Mouse (Mus musculus) liver, embryonic 13.5 days (tissue): ENCODE data around the gene Apopt1. TPM values are rescaled to one million over a fixed set of nuclear protein-coding genes. Genes with fewer than 3 reads are reported as not detected.

Source experiments
- ATAC-seq: fragments of 200-750 bp; cut with Nextera tagmentation; 2 replicates; pipeline ENCODE4 v1.8.0; 2017; ENCODE audit warnings: low read depth, mild to moderate bottlenecking, moderate number of reproducible peaks, moderate library complexity
- DNase-seq: peaks from one replicate; pipeline ENCODE4 v3.0.0; 2022
- H3K27ac ChIP-seq: fragments of 300-500 bp; sonication (generic); 2 replicates; pipeline ENCODE4 v1.5.1; 2015; ENCODE audit warnings: moderate library complexity, mild to moderate bottlenecking, inconsistent platforms
- H3K27me3 ChIP-seq: fragments of 300-500 bp; sonication (generic); 2 replicates; pipeline ENCODE4 v1.6.1; 2015; ENCODE audit warnings: mild to moderate bottlenecking, inconsistent platforms
- H3K36me3 ChIP-seq: fragments of 300-500 bp; sonication (generic); 2 replicates; pipeline ENCODE4 v1.6.1; 2015; ENCODE audit warnings: mild to moderate bottlenecking, inconsistent platforms
- H3K4me1 ChIP-seq: fragments of 300-500 bp; sonication (generic); replicated peaks from 2 replicates; pipeline ENCODE4 v1.6.1; 2015; ENCODE audit warnings: inconsistent platforms
- H3K4me2 ChIP-seq: fragments of 300-500 bp; sonication (generic); 2 replicates; pipeline ENCODE4 v1.6.1; 2015; ENCODE audit warnings: inconsistent platforms, mild to moderate bottlenecking, moderate library complexity
- H3K4me3 ChIP-seq: fragments of 300-500 bp; sonication (generic); replicated peaks from 2 replicates; pipeline ENCODE4 v1.5.1; 2015; ENCODE audit warnings: mild to moderate bottlenecking, inconsistent platforms
- H3K9ac ChIP-seq: fragments of 300-500 bp; sonication (generic); 2 replicates; pipeline ENCODE4 v1.6.1; 2015; ENCODE audit warnings: mild to moderate bottlenecking, inconsistent platforms
- H3K9me3 ChIP-seq: fragments of 300-500 bp; sonication (generic); replicated peaks from 2 replicates; pipeline ENCODE4 v1.6.1; 2016; ENCODE audit warnings: inconsistent platforms
- WGBS: fragments of 180-500 bp; shearing (Covaris S2); methylation state at CpG from one replicate; pipeline ENCODE4 v1.1.7; 2015; ENCODE audit not compliant: insufficient replicate concordance; 5-methylcytosine and 5-hydroxymethylcytosine counted together
- polyA plus RNA-seq: library from polyadenylated mRNA; unstranded; fragments of >200 nt; fragmentation: Nextera tagmentation; extraction: Ambion mirVana; gene quantifications from 2 replicates; pipeline ENCODE4 v1.2.1, GENCODE M21; 2015

Gene Apopt1
- polyA plus RNA-seq, 1 experiment from 2014 or later = 28.8 TPM

DNA sequence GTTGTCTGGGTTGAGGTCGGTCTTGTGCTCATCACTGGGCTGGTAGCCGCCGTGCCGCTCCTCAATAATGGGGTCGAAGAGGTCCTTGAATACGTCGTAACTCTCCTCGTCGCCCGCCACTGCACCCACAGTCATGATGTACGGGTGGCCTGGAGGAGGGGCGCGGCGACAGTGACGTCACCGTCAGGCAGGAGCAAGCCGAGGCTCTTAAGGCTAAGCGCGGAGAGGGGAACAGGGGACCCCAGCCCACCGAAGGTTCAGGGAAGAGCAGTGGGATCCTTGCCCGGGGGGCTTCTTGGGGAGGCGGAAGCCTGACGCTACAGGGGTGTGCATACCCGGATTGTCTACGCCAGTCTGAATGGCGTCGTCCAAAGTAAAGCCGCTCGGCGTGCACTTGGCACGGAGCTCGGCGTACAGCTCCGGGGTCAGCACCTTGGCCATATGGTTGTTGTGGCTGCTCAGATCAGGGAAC lies 41.6 kb upstream of the Apopt1 start:
- H3K9me3 ChIP-seq = no peaks in the 10 kb centered on the region
- 1% methylated on average over 34 of the region's 34 CpGs for WGBS
- DNase-seq = no peak
- no peak overlapping the region for H3K27ac ChIP-seq
- peaks cover 55% of the 10 kb centered on the region for H3K4me1 ChIP-seq
- H3K4me2 ChIP-seq = peak overlapping the region; percentile 69
- H3K9ac ChIP-seq = peak overlapping the region; percentile 41
- no peak for ATAC-seq
- peaks cover 75% of the 10 kb centered on the region for H3K27me3 ChIP-seq
- H3K36me3 ChIP-seq = no peaks in the 10 kb centered on the region
- H3K4me3 ChIP-seq = peak overlapping the region; percentile 54

DNA sequence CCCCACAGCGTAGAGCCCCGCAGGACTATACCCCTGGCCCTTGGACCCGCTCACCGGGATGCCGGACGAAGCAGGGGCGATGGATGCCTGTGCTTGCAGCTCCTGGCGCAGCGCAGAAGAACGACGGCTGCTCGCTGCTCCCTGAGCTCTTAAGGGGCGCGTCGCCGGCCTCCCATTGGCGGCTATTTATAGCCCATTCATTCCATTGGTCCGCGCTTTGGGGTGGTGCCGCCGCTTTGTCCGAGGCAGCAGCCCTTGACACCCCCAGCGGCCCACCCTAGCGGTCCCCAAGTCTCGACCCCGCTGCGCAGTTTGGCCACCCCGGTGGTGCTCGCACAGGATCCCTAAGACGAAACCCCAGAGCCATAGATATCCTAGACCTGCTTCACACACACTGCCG lies 40.9 kb upstream of the Apopt1 start, which contains the start of gene Ckb:
Gene Ckb, minus strand, starts transcription at position 163 of the 400 bp plus-strand sequence.
- no peak within 1 kb of the TSS for H3K27ac ChIP-seq
- peak within 1 kb of the TSS; percentile 54 for H3K4me3 ChIP-seq
- peak within 1 kb of the TSS; percentile 41 for H3K9ac ChIP-seq
- ATAC-seq (no peak; the same call in 1 of the 2 replicates), DNase-seq (no peak)
- no peaks in the 10 kb centered on the region for H3K9me3 ChIP-seq
- H3K36me3 ChIP-seq = no peaks in the 10 kb centered on the region
- peaks cover 58% of the 10 kb centered on the region for H3K4me1 ChIP-seq
- WGBS = under 1% methylated on average over 31 of the region's 31 CpGs
- H3K27me3 ChIP-seq = peaks cover 75% of the 10 kb centered on the region
- peak within 1 kb of the TSS; percentile 69 for H3K4me2 ChIP-seq

DNA sequence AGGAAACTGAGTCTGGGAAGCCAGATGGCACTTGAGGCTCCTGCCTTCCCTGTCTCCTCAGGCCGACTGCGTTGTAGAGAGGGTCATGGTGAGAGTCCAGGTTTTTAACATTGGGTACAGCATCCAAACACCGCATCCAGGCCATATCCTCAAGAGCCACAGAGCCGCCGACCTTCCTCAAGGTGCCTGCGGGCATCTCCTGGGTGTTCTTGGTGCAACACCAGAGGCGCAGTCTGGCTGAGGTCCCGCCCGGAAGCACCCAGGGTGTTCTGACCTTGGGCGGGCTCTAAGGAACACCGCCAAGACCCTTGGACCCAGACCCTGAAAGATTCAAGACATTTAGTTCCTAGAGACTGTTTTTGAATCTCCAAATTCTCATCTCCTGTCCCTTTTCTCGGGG lies 40.5 kb upstream of the Apopt1 start:
- DNase-seq (no peak), ATAC-seq (no peak)
- peak overlapping the region; percentile 69 for H3K4me2 ChIP-seq
- no peak overlapping the region for H3K9ac ChIP-seq
- H3K27me3 ChIP-seq = peaks cover 75% of the 10 kb centered on the region
- WGBS = 17% methylated on average over 12 of the region's 12 CpGs
- H3K4me3 ChIP-seq = peak overlapping the region; percentile 54
- no peaks in the 10 kb centered on the region for H3K36me3 ChIP-seq
- no peaks in the 10 kb centered on the region for H3K9me3 ChIP-seq
- no peak overlapping the region for H3K27ac ChIP-seq
- peaks cover 62% of the 10 kb centered on the region for H3K4me1 ChIP-seq

GRCm38 (mm10) chr12:111674850-111675486 lies 38.1 kb upstream of the Apopt1 start:
- Histone ChIP-seq H3K4me1 (peaks cover 60% of the 10 kb centered on the region), H3K9me3 (no peaks in the 10 kb centered on the region), H3K36me3 (peaks cover 4% of the 10 kb centered on the region; the same call in 1 of the 2 replicates), H3K9ac (no peak overlapping the region), H3K4me3 (no peak overlapping the region), H3K27ac (no peak overlapping the region), H3K27me3 (peaks cover 60% of the 10 kb centered on the region), H3K4me2 (no peak overlapping the region)
- ATAC-seq (no peak), DNase-seq (no peak)
- 9% methylated on average over 2 of the region's 2 CpGs for WGBS

GRCm38 (mm10) chr12:111675797-111676580 lies 37.1 kb upstream of the Apopt1 start:
- Histone ChIP-seq H3K27me3 (peaks cover 50% of the 10 kb centered on the region), H3K4me1 (peaks cover 53% of the 10 kb centered on the region), H3K4me3 (no peak overlapping the region), H3K36me3 (peaks cover 15% of the 10 kb centered on the region), H3K4me2 (no peak overlapping the region), H3K27ac (no peak overlapping the region), H3K9me3 (no peaks in the 10 kb centered on the region), H3K9ac (no peak overlapping the region)
- ATAC-seq = no peak
- WGBS = 56% methylated on average over 6 of the region's 6 CpGs
- no peak for DNase-seq

DNA sequence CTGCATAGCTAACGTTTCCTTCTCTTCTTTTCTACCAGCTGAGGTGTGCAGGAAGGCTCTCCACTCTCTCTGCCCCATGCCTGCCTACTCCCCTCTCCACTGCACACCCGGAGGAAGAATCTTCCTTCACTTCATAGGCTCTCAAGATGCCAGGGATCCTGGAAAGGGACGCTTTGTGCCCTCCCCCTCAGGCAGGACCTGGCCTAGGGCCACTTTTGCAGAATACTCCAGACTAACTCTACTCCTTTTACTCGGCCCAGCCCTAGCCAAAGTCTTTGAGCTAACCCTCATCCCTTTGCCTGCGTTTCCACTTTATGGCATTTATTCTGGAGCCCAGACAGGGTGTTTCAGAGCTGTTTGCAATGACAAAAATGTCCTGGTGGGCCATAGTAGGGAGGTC lies 35.6 kb upstream of the Apopt1 start:
- ATAC-seq (peak; percentile 10; the same call in 1 of the 2 replicates), DNase-seq (no peak)
- 32% methylated on average over 5 of the region's 5 CpGs for WGBS
- H3K4me1 ChIP-seq = peaks cover 43% of the 10 kb centered on the region
- H3K4me3 ChIP-seq = peak overlapping the region; percentile 89
- H3K27me3 ChIP-seq = peaks cover 36% of the 10 kb centered on the region
- peak overlapping the region; percentile 84 for H3K9ac ChIP-seq
- peak overlapping the region; percentile 90 for H3K4me2 ChIP-seq
- peaks cover 29% of the 10 kb centered on the region for H3K36me3 ChIP-seq
- no peaks in the 10 kb centered on the region for H3K9me3 ChIP-seq
- peak overlapping the region; percentile 86 for H3K27ac ChIP-seq

GRCm38 (mm10) chr12:111677882-111678669 lies 35.0 kb upstream of the Apopt1 start, which contains the start of gene Trmt61a:
TSS of gene Trmt61a (plus strand) at chr12:111678105.
- under 1% methylated on average over 51 of the region's 51 CpGs for WGBS
- H3K4me3 ChIP-seq = peak within 1 kb of the TSS; percentile 89
- ATAC-seq = peak; percentile 82
- peak within 1 kb of the TSS; percentile 84 for H3K9ac ChIP-seq
- H3K27ac ChIP-seq = peak within 1 kb of the TSS; percentile 86
- H3K4me1 ChIP-seq = peaks cover 44% of the 10 kb centered on the region
- no peaks in the 10 kb centered on the region for H3K9me3 ChIP-seq
- H3K4me2 ChIP-seq = peak within 1 kb of the TSS; percentile 90
- DNase-seq = peak; percentile 83
- peaks cover 29% of the 10 kb centered on the region for H3K27me3 ChIP-seq
- H3K36me3 ChIP-seq = peaks cover 36% of the 10 kb centered on the region

- 0 out of 2 replicates have a peak, but pooled peaks have one; percentile 1 for ATAC-seq
- H3K36me3 ChIP-seq = peaks cover 40% of the 10 kb centered on the region
- H3K27ac ChIP-seq = peak overlapping the region; percentile 43
These were observed 34.5 kb upstream of the Apopt1 start for GRCm38 (mm10) chr12:111678670-111678933.

GRCm38 (mm10) chr12:111678997-111679396 lies 34.1 kb upstream of the Apopt1 start:
- peaks cover 44% of the 10 kb centered on the region for H3K36me3 ChIP-seq
- peak overlapping the region; percentile 90 for H3K4me2 ChIP-seq
- no peak for ATAC-seq
- peaks cover 20% of the 10 kb centered on the region for H3K27me3 ChIP-seq
- DNase-seq = no peak
- H3K9ac ChIP-seq = peak overlapping the region; percentile 84
- peak overlapping the region; percentile 43 for H3K27ac ChIP-seq
- H3K9me3 ChIP-seq = no peaks in the 10 kb centered on the region
- peaks cover 44% of the 10 kb centered on the region for H3K4me1 ChIP-seq
- 15% methylated on average over 7 of the region's 7 CpGs for WGBS
- peak overlapping the region; percentile 89 for H3K4me3 ChIP-seq

More at GRCm38 (mm10) chr12:111678670-111678933, 34.5 kb upstream of the Apopt1 start:
- peaks cover 44% of the 10 kb centered on the region for H3K4me1 ChIP-seq
- under 1% methylated on average over 13 of the region's 13 CpGs for WGBS
- peak overlapping the region; percentile 90 for H3K4me2 ChIP-seq
- no peaks in the 10 kb centered on the region for H3K9me3 ChIP-seq
- H3K27me3 ChIP-seq = peaks cover 24% of the 10 kb centered on the region
- peak overlapping the region; percentile 84 for H3K9ac ChIP-seq
- no peak for DNase-seq
- H3K4me3 ChIP-seq = peak overlapping the region; percentile 89

DNA sequence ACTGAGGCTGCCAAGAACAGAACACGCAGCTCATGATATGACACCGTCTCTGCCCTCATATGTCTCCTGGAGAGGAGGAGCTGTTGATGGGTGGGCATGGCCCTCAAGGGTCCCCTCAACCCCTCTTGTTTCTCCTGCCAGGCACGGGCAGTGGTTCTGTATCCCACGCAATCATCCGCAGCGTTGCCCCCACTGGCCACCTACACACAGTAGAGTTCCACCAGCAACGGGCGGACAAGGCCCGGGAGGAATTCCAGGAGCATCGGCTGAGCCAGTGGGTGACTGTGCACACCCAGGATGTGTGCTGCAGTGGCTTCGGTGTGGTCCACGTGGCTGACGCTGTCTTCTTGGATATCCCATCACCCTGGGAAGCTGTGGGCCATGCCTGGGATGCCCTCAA lies 32.4 kb upstream of the Apopt1 start:
- ATAC-seq = no peak
- Histone ChIP-seq H3K36me3 (peaks cover 44% of the 10 kb centered on the region), H3K4me3 (no peak overlapping the region), H3K27me3 (0 out of 2 replicates have a peak, but pooled peaks cover 5% of the 10 kb centered on the region), H3K4me2 (no peak overlapping the region), H3K27ac (no peak overlapping the region), H3K9me3 (no peaks in the 10 kb centered on the region), H3K9ac (0 out of 2 replicates have a peak overlapping the region, but pooled peaks have one; percentile 13), H3K4me1 (peaks cover 38% of the 10 kb centered on the region)
- 88% methylated on average over 13 of the region's 13 CpGs for WGBS
- no peak for DNase-seq

DNA sequence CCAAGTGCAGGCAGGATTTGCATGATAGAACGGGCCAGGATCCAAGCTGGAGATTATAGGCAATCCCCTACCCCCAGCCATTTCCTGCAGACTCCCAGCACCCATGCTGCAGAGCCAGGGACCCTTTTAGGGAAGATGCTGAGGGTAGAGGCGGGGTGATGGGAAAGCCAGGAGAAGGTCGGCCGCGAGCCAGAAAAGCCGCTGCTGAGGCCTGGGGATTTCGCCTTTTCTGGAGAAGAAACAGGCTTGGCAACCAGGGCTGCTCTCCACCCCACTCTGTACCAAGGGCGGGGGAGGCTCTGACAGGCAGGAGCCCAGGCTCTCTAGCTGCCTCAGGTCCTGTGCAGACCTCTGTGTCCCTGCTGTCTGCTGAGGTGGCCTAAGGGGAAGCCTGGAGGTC lies 31.8 kb upstream of the Apopt1 start:
- Histone ChIP-seq H3K36me3 (peaks cover 44% of the 10 kb centered on the region), H3K27ac (no peak overlapping the region), H3K9me3 (no peaks in the 10 kb centered on the region), H3K4me1 (peaks cover 34% of the 10 kb centered on the region), H3K4me3 (no peak overlapping the region), H3K27me3 (no peaks in the 10 kb centered on the region), H3K4me2 (no peak overlapping the region), H3K9ac (no peak overlapping the region)
- DNase-seq (no peak), ATAC-seq (no peak)
- WGBS = 74% methylated on average over 8 of the region's 8 CpGs
